Mouse (Mus musculus): ENCODE measurements around the gene Pax9. TPM values are rescaled to one million over a fixed set of nuclear protein-coding genes. Genes with fewer than 3 reads are reported as not detected.

Pax9 gene
- polyA plus RNA-seq (2015; fragmentation: Nextera tagmentation; extraction: Ambion mirVana) = not detected in 2 replicates

- ATAC-seq = no peak
- H3K4me1 ChIP-seq = peaks cover 26% of the 10 kb centered on the region
- under 1% methylated on average over 23 of the region's 40 CpGs for WGBS
- H3K36me3 ChIP-seq (ENCODE audit: poor library complexity, severe bottlenecking) = no peaks in the 10 kb centered on the region
- no peak within 1 kb of the TSS for H3K27ac ChIP-seq
- no peak within 1 kb of the TSS for H3K9ac ChIP-seq
- no peak within 1 kb of the TSS; the same call in 1 of the 2 replicates for H3K4me3 ChIP-seq
- H3K9me3 ChIP-seq (replicated peaks) = no peaks in the 10 kb centered on the region
- H3K27me3 ChIP-seq = peaks cover 99% of the 10 kb centered on the region
- H3K4me2 ChIP-seq = no peak within 1 kb of the TSS
Observed at GRCm38 (mm10) chr12:56691427-56692079, at the start of gene Pax9. Gene Pax9 (plus strand): TSS chr12:56691767.

GRCm38 (mm10) chr12:56669451-56670122 lies 22.0 kb upstream of the Pax9 start:
- no peak overlapping the region for H3K4me3 ChIP-seq
- ATAC-seq = no peak
- peaks cover 5% of the 10 kb centered on the region; the same call in 1 of the 2 replicates for H3K27me3 ChIP-seq
- H3K27ac ChIP-seq = no peak overlapping the region
- H3K9ac ChIP-seq = no peak overlapping the region
- H3K36me3 ChIP-seq (ENCODE audit: poor library complexity, severe bottlenecking) = no peaks in the 10 kb centered on the region
- no peaks in the 10 kb centered on the region for H3K4me1 ChIP-seq
- H3K9me3 ChIP-seq (replicated peaks) = no peaks in the 10 kb centered on the region
- 78% methylated on average over 9 of the region's 9 CpGs for WGBS
- H3K4me2 ChIP-seq = no peak overlapping the region

GRCm38 (mm10) chr12:56670795-56671194 lies 20.8 kb upstream of the Pax9 start:
- Histone ChIP-seq H3K9ac (no peak overlapping the region), H3K36me3 (ENCODE audit: poor library complexity, severe bottlenecking) (no peaks in the 10 kb centered on the region), H3K9me3 (replicated peaks) (no peaks in the 10 kb centered on the region), H3K27ac (no peak overlapping the region), H3K27me3 (peaks cover 5% of the 10 kb centered on the region; the same call in 1 of the 2 replicates), H3K4me3 (no peak overlapping the region), H3K4me2 (no peak overlapping the region), H3K4me1 (no peaks in the 10 kb centered on the region)
- 93% methylated on average over 9 of the region's 9 CpGs for WGBS
- no peak for ATAC-seq

GRCm38 (mm10) chr12:56674726-56675125 lies 16.8 kb upstream of the Pax9 start:
- Histone ChIP-seq H3K36me3 (ENCODE audit: poor library complexity, severe bottlenecking) (no peaks in the 10 kb centered on the region), H3K27ac (no peak overlapping the region), H3K27me3 (peaks cover 30% of the 10 kb centered on the region), H3K9ac (no peak overlapping the region), H3K4me2 (no peak overlapping the region), H3K9me3 (replicated peaks) (no peaks in the 10 kb centered on the region), H3K4me3 (no peak overlapping the region), H3K4me1 (no peaks in the 10 kb centered on the region)
- 41% methylated on average over 3 of the region's 3 CpGs for WGBS
- ATAC-seq = no peak

GRCm38 (mm10) chr12:56677620-56678019 lies 13.9 kb upstream of the Pax9 start:
- no peaks in the 10 kb centered on the region for H3K9me3 ChIP-seq (replicated peaks)
- H3K27ac ChIP-seq = no peak overlapping the region
- H3K4me1 ChIP-seq = peaks cover 8% of the 10 kb centered on the region
- no peak overlapping the region for H3K4me3 ChIP-seq
- no peak overlapping the region for H3K4me2 ChIP-seq
- no peak for ATAC-seq
- WGBS = 69% methylated on average over 7 of the region's 7 CpGs
- no peaks in the 10 kb centered on the region for H3K36me3 ChIP-seq (ENCODE audit: poor library complexity, severe bottlenecking)
- H3K9ac ChIP-seq = no peak overlapping the region
- H3K27me3 ChIP-seq = peaks cover 54% of the 10 kb centered on the region

GRCm38 (mm10) chr12:56681096-56681811 lies 10.3 kb upstream of the Pax9 start:
- H3K36me3 ChIP-seq (ENCODE audit: poor library complexity, severe bottlenecking) = no peaks in the 10 kb centered on the region
- H3K4me1 ChIP-seq = peaks cover 8% of the 10 kb centered on the region
- WGBS = under 1% methylated on average over 38 of the region's 38 CpGs
- 0 out of 2 replicates have a peak overlapping the region, but pooled peaks have one; percentile 31 for H3K9ac ChIP-seq
- no peaks in the 10 kb centered on the region for H3K9me3 ChIP-seq (replicated peaks)
- ATAC-seq = peak; percentile 69
- H3K27ac ChIP-seq = no peak overlapping the region
- H3K27me3 ChIP-seq = peaks cover 88% of the 10 kb centered on the region
- H3K4me3 ChIP-seq = peak overlapping the region; percentile 33
- peak overlapping the region; percentile 60 for H3K4me2 ChIP-seq

- no peaks in the 10 kb centered on the region for H3K36me3 ChIP-seq (ENCODE audit: poor library complexity, severe bottlenecking)
- no peak overlapping the region for H3K9ac ChIP-seq
- peaks cover 99% of the 10 kb centered on the region for H3K27me3 ChIP-seq
- H3K4me2 ChIP-seq = no peak overlapping the region
- no peak overlapping the region for H3K4me3 ChIP-seq
- no peak overlapping the region for H3K27ac ChIP-seq
- peaks cover 13% of the 10 kb centered on the region; the same call in 1 of the 2 replicates for H3K4me1 ChIP-seq
- 4% methylated on average over 15 of the region's 15 CpGs for WGBS
- H3K9me3 ChIP-seq (replicated peaks) = no peaks in the 10 kb centered on the region
- ATAC-seq = no peak
Observed at GRCm38 (mm10) chr12:56687640-56688481, 3.7 kb upstream of the Pax9 start.

GRCm38 (mm10) chr12:56688482-56688840 lies 3.1 kb upstream of the Pax9 start:
- no peak overlapping the region for H3K4me2 ChIP-seq
- H3K9me3 ChIP-seq (replicated peaks) = no peaks in the 10 kb centered on the region
- no peak overlapping the region for H3K4me3 ChIP-seq
- no peaks in the 10 kb centered on the region for H3K36me3 ChIP-seq (ENCODE audit: poor library complexity, severe bottlenecking)
- no peak for ATAC-seq
- peaks cover 99% of the 10 kb centered on the region for H3K27me3 ChIP-seq
- peaks cover 13% of the 10 kb centered on the region; the same call in 1 of the 2 replicates for H3K4me1 ChIP-seq
- H3K9ac ChIP-seq = no peak overlapping the region
- no peak overlapping the region for H3K27ac ChIP-seq
- under 1% methylated on average over 10 of the region's 10 CpGs for WGBS

- no peak overlapping the region for H3K27ac ChIP-seq
Observed at GRCm38 (mm10) chr12:56688920-56689319, 2.6 kb upstream of the Pax9 start.

GRCm38 (mm10) chr12:56689331-56689730 lies 2.2 kb upstream of the Pax9 start:
- ATAC-seq = no peak
- Histone ChIP-seq H3K4me2 (no peak overlapping the region), H3K4me3 (no peak overlapping the region), H3K9me3 (replicated peaks) (no peaks in the 10 kb centered on the region), H3K36me3 (ENCODE audit: poor library complexity, severe bottlenecking) (no peaks in the 10 kb centered on the region), H3K4me1 (peaks cover 13% of the 10 kb centered on the region; the same call in 1 of the 2 replicates), H3K27ac (no peak overlapping the region), H3K27me3 (peaks cover 99% of the 10 kb centered on the region), H3K9ac (no peak overlapping the region)
- 1% methylated on average over 10 of the region's 10 CpGs for WGBS

More at GRCm38 (mm10) chr12:56688920-56689319, 2.6 kb upstream of the Pax9 start:
- WGBS = under 1% methylated on average over 8 of the region's 8 CpGs
- H3K4me3 ChIP-seq = no peak overlapping the region
- H3K36me3 ChIP-seq (ENCODE audit: poor library complexity, severe bottlenecking) = no peaks in the 10 kb centered on the region
- peaks cover 13% of the 10 kb centered on the region; the same call in 1 of the 2 replicates for H3K4me1 ChIP-seq
- no peak for ATAC-seq
- peaks cover 99% of the 10 kb centered on the region for H3K27me3 ChIP-seq
- H3K4me2 ChIP-seq = no peak overlapping the region
- no peaks in the 10 kb centered on the region for H3K9me3 ChIP-seq (replicated peaks)
- H3K9ac ChIP-seq = no peak overlapping the region

GRCm38 (mm10) chr12:56689736-56690135 lies 1.8 kb upstream of the Pax9 start:
- whole genome bisulfite sequencing = under 1% methylated on average over 25 of the region's 25 CpGs
- ATAC-seq = no peak
- peaks cover 13% of the 10 kb centered on the region; the same call in 1 of the 2 replicates for H3K4me1 ChIP-seq
- no peak overlapping the region for H3K27ac ChIP-seq
- H3K4me3 ChIP-seq = no peak overlapping the region
- H3K27me3 ChIP-seq = peaks cover 99% of the 10 kb centered on the region
- H3K9ac ChIP-seq = no peak overlapping the region
- no peak overlapping the region for H3K4me2 ChIP-seq
- no peaks in the 10 kb centered on the region for H3K9me3 ChIP-seq (replicated peaks)
- no peaks in the 10 kb centered on the region for H3K36me3 ChIP-seq (ENCODE audit: poor library complexity, severe bottlenecking)
